Mouse (Mus musculus) heart, embryonic 10.5 days (tissue): ENCODE data around the gene Vstm2a. TPM values are rescaled to one million over a fixed set of nuclear protein-coding genes. Genes with fewer than 3 reads are reported as not detected.

Source experiments
- DNase-seq: peaks from one replicate; pipeline ENCODE4 v3.0.0-alpha.2; 2017; ENCODE audit warnings: low spot score
- H3K27ac ChIP-seq: fragments of 300-500 bp; sonication (generic); 2 replicates; pipeline ENCODE4 v1.5.1; 2016; ENCODE audit warnings: mild to moderate bottlenecking
- H3K27me3 ChIP-seq: fragments of 300-500 bp; sonication (generic); 2 replicates; pipeline ENCODE4 v1.6.1; 2016; ENCODE audit warnings: mild to moderate bottlenecking; ENCODE audit not compliant: poor library complexity, insufficient read depth, severe bottlenecking
- H3K36me3 ChIP-seq: fragments of 300-500 bp; sonication (generic); 2 replicates; pipeline ENCODE4 v1.6.1; 2016; ENCODE audit warnings: mild to moderate bottlenecking, moderate library complexity
- H3K4me1 ChIP-seq: fragments of 300-500 bp; sonication (generic); 2 replicates; pipeline ENCODE4 v1.6.1; 2016; ENCODE audit warnings: mild to moderate bottlenecking
- H3K4me3 ChIP-seq: fragments of 300-500 bp; sonication (generic); 2 replicates; pipeline ENCODE4 v1.5.1; 2016; ENCODE audit warnings: mild to moderate bottlenecking, moderate library complexity
- H3K9me3 ChIP-seq: fragments of 300-500 bp; sonication (generic); 2 replicates; pipeline ENCODE4 v1.6.1; 2016; ENCODE audit warnings: mild to moderate bottlenecking, moderate library complexity
- WGBS: fragments of 180-500 bp; shearing (Covaris S2); methylation state at CpG from one replicate; pipeline ENCODE4 v1.1.7; 2016; 5-methylcytosine and 5-hydroxymethylcytosine counted together
- polyA plus RNA-seq: library from polyadenylated mRNA; unstranded; fragments of >200 nt; fragmentation: Nextera tagmentation; extraction: Ambion mirVana; gene quantifications from 2 replicates; pipeline ENCODE4 v1.2.1, GENCODE M21; 2016

Gene Vstm2a
- 0.13 TPM in 1 of 2 replicates, not detected in the other for polyA plus RNA-seq

GRCm38 (mm10) chr11:16257473-16257921, at the start of gene Vstm2a:
TSS of gene Vstm2a (plus strand) at chr11:16257724.
- H3K27me3 ChIP-seq, result peaks cover 48% of the 10 kb centered on the region
- peak within 1 kb of the TSS; percentile 66 for H3K4me3 ChIP-seq
- H3K36me3 ChIP-seq, result no peaks in the 10 kb centered on the region
- WGBS, result under 1% methylated on average over 44 of the region's 44 CpGs
- H3K4me1 ChIP-seq, result peaks cover 9% of the 10 kb centered on the region; the same call in 1 of the 2 replicates
- H3K27ac ChIP-seq, result peak within 1 kb of the TSS; percentile 16; the same call in 1 of the 2 replicates
- DNase-seq, result peak; percentile 78
- no peaks in the 10 kb centered on the region for H3K9me3 ChIP-seq

GRCm38 (mm10) chr11:16257011-16257410, 513 bp upstream of the Vstm2a start:
- no peaks in the 10 kb centered on the region for H3K36me3 ChIP-seq
- no peak for DNase-seq
- peaks cover 9% of the 10 kb centered on the region; the same call in 1 of the 2 replicates for H3K4me1 ChIP-seq
- peak overlapping the region; percentile 66 for H3K4me3 ChIP-seq
- H3K27ac ChIP-seq, result no peak overlapping the region
- peaks cover 48% of the 10 kb centered on the region for H3K27me3 ChIP-seq
- WGBS, result 32% methylated on average over 7 of the region's 7 CpGs
- no peaks in the 10 kb centered on the region for H3K9me3 ChIP-seq

- Histone ChIP-seq H3K4me1 (peaks cover 9% of the 10 kb centered on the region; the same call in 1 of the 2 replicates), H3K27ac (no peak overlapping the region), H3K4me3 (no peak overlapping the region), H3K36me3 (no peaks in the 10 kb centered on the region), H3K9me3 (no peaks in the 10 kb centered on the region), H3K27me3 (peaks cover 48% of the 10 kb centered on the region)
- no peak for DNase-seq
- 25% methylated on average over 1 of the region's 1 CpGs for WGBS
Measured at GRCm38 (mm10) chr11:16258300-16258699, 776 bp downstream of the Vstm2a start.

- DNase-seq, result no peak
- 24% methylated on average over 9 of the region's 9 CpGs for WGBS
- peaks cover 48% of the 10 kb centered on the region for H3K27me3 ChIP-seq
- no peak overlapping the region for H3K4me3 ChIP-seq
- H3K4me1 ChIP-seq, result peaks cover 9% of the 10 kb centered on the region; the same call in 1 of the 2 replicates
- H3K36me3 ChIP-seq, result no peaks in the 10 kb centered on the region
- H3K27ac ChIP-seq, result no peak overlapping the region
- H3K9me3 ChIP-seq, result no peaks in the 10 kb centered on the region
Measured at GRCm38 (mm10) chr11:16259876-16260275, 2.4 kb downstream of the Vstm2a start.

GRCm38 (mm10) chr11:16260764-16261578, 3.4 kb downstream of the Vstm2a start:
- peak; percentile 81 for DNase-seq
- peaks cover 48% of the 10 kb centered on the region for H3K27me3 ChIP-seq
- under 1% methylated on average over 40 of the region's 40 CpGs for WGBS

GRCm38 (mm10) chr11:16268396-16268795, 10.9 kb downstream of the Vstm2a start:
- Histone ChIP-seq H3K4me3 (no peak overlapping the region), H3K27ac (no peak overlapping the region), H3K4me1 (no peaks in the 10 kb centered on the region), H3K27me3 (no peaks in the 10 kb centered on the region), H3K9me3 (no peaks in the 10 kb centered on the region), H3K36me3 (no peaks in the 10 kb centered on the region)
- WGBS, result 79% methylated on average over 1 of the region's 1 CpGs
- no peak for DNase-seq

More at GRCm38 (mm10) chr11:16260764-16261578, 3.4 kb downstream of the Vstm2a start:
- Histone ChIP-seq H3K9me3 (no peaks in the 10 kb centered on the region), H3K4me3 (peak overlapping the region; percentile 62), H3K36me3 (no peaks in the 10 kb centered on the region), H3K27ac (0 out of 2 replicates have a peak overlapping the region, but pooled peaks have one; percentile 29), H3K4me1 (peaks cover 9% of the 10 kb centered on the region; the same call in 1 of the 2 replicates)

GRCm38 (mm10) chr11:16290381-16290780, 32.9 kb downstream of the Vstm2a start:
- no peaks in the 10 kb centered on the region for H3K27me3 ChIP-seq
- no peaks in the 10 kb centered on the region for H3K9me3 ChIP-seq
- H3K4me1 ChIP-seq, result no peaks in the 10 kb centered on the region
- DNase-seq, result no peak
- H3K27ac ChIP-seq, result no peak overlapping the region
- 75% methylated on average over 1 of the region's 1 CpGs for WGBS
- no peak overlapping the region for H3K4me3 ChIP-seq
- no peaks in the 10 kb centered on the region for H3K36me3 ChIP-seq

GRCm38 (mm10) chr11:16292960-16293359, 35.4 kb downstream of the Vstm2a start:
- no peaks in the 10 kb centered on the region for H3K9me3 ChIP-seq
- H3K27ac ChIP-seq, result no peak overlapping the region
- H3K4me1 ChIP-seq, result no peaks in the 10 kb centered on the region
- no peak for DNase-seq
- no peaks in the 10 kb centered on the region for H3K36me3 ChIP-seq
- H3K4me3 ChIP-seq, result no peak overlapping the region
- H3K27me3 ChIP-seq, result no peaks in the 10 kb centered on the region
- WGBS, result 72% methylated on average over 4 of the region's 4 CpGs

- no peak overlapping the region for H3K4me3 ChIP-seq
- H3K4me1 ChIP-seq, result no peaks in the 10 kb centered on the region
- 71% methylated on average over 1 of the region's 1 CpGs for WGBS
- no peaks in the 10 kb centered on the region for H3K36me3 ChIP-seq
- DNase-seq, result no peak
- no peaks in the 10 kb centered on the region for H3K9me3 ChIP-seq
- H3K27me3 ChIP-seq, result no peaks in the 10 kb centered on the region
- H3K27ac ChIP-seq, result no peak overlapping the region
Measured at GRCm38 (mm10) chr11:16296521-16296920, 39.0 kb downstream of the Vstm2a start.

GRCm38 (mm10) chr11:16299492-16299891, 42.0 kb downstream of the Vstm2a start:
- Histone ChIP-seq H3K4me3 (no peak overlapping the region), H3K4me1 (no peaks in the 10 kb centered on the region), H3K27me3 (no peaks in the 10 kb centered on the region), H3K27ac (no peak overlapping the region), H3K36me3 (no peaks in the 10 kb centered on the region), H3K9me3 (no peaks in the 10 kb centered on the region)
- no peak for DNase-seq
- 69% methylated on average over 1 of the region's 1 CpGs for WGBS

GRCm38 (mm10) chr11:16299960-16300359, 42.4 kb downstream of the Vstm2a start:
- Histone ChIP-seq H3K4me1 (no peaks in the 10 kb centered on the region), H3K27ac (no peak overlapping the region), H3K9me3 (no peaks in the 10 kb centered on the region), H3K36me3 (no peaks in the 10 kb centered on the region), H3K27me3 (no peaks in the 10 kb centered on the region), H3K4me3 (no peak overlapping the region)
- no peak for DNase-seq
- 64% methylated on average over 1 of the region's 1 CpGs for WGBS

- WGBS, result 78% methylated on average over 2 of the region's 2 CpGs
- no peak overlapping the region for H3K27ac ChIP-seq
Measured at GRCm38 (mm10) chr11:16300709-16301108, 43.2 kb downstream of the Vstm2a start.

GRCm38 (mm10) chr11:16315097-16315496, 57.6 kb downstream of the Vstm2a start:
- Histone ChIP-seq H3K27ac (no peak overlapping the region), H3K4me3 (no peak overlapping the region), H3K36me3 (no peaks in the 10 kb centered on the region), H3K27me3 (no peaks in the 10 kb centered on the region), H3K4me1 (no peaks in the 10 kb centered on the region), H3K9me3 (no peaks in the 10 kb centered on the region)
- no peak for DNase-seq
- 74% methylated on average over 2 of the region's 2 CpGs for WGBS

More at GRCm38 (mm10) chr11:16300709-16301108, 43.2 kb downstream of the Vstm2a start:
- Histone ChIP-seq H3K27me3 (no peaks in the 10 kb centered on the region), H3K4me3 (no peak overlapping the region), H3K36me3 (no peaks in the 10 kb centered on the region), H3K4me1 (no peaks in the 10 kb centered on the region), H3K9me3 (no peaks in the 10 kb centered on the region)
- DNase-seq, result no peak
